Mouse (Mus musculus): Measurements from ENCODE around the gene Rrnad1. TPM values are rescaled to one million over a fixed set of nuclear protein-coding genes. Genes with fewer than 3 reads are reported as not detected.

Rrnad1 gene
- total and polyA plus RNA-seq, 2 experiments from 2014 or later = 19.3 to 36.4 TPM

- peak; percentile 25 for DNase-seq (ENCODE audit: low spot score)
- Histone ChIP-seq H3K27ac (peak overlapping the region; percentile 86), H3K4me3 (ENCODE audit: low read length) (peak overlapping the region; percentile 37), H3K9ac (replicated peaks; ENCODE audit: low read length) (peak overlapping the region; percentile 38; the same call in 1 of the 2 replicates), H3K4me2 (ENCODE audit: low read depth, low read length) (peak overlapping the region; percentile 62), H3K9me3 (ENCODE audit: low read length) (no peaks in the 10 kb centered on the region), H3K27me3 (ENCODE audit: insufficient read depth, low read length) (no peaks in the 10 kb centered on the region), H3K36me3 (ENCODE audit: insufficient read depth, low read length) (peaks cover 11% of the 10 kb centered on the region), H3K4me1 (ENCODE audit: insufficient read depth, low read length) (peaks cover 32% of the 10 kb centered on the region)
- no peak for ATAC-seq
- WGBS = 6% methylated on average over 4 of the region's 4 CpGs
- TF ChIP-seq CTCF (IDR thresholded peaks at IDR 0.05; ENCODE audit: low read depth) = no peak
Observed at GRCm38 (mm10) chr3:87909874-87910273, 20.6 kb downstream of the Rrnad1 start.

GRCm38 (mm10) chr3:87909381-87909780 lies 21.1 kb downstream of the Rrnad1 start:
- H3K9me3 ChIP-seq (ENCODE audit: low read length) = no peaks in the 10 kb centered on the region
- peak overlapping the region; percentile 86 for H3K27ac ChIP-seq
- peak overlapping the region; percentile 62; the same call in 1 of the 2 replicates for H3K4me2 ChIP-seq (ENCODE audit: low read depth, low read length)
- no peak for TF ChIP-seq CTCF (IDR thresholded peaks at IDR 0.05; ENCODE audit: low read depth)
- ATAC-seq = no peak
- peaks cover 32% of the 10 kb centered on the region for H3K4me1 ChIP-seq (ENCODE audit: insufficient read depth, low read length)
- peaks cover 6% of the 10 kb centered on the region for H3K36me3 ChIP-seq (ENCODE audit: insufficient read depth, low read length)
- no peak overlapping the region for H3K9ac ChIP-seq (replicated peaks; ENCODE audit: low read length)
- WGBS = 85% methylated on average over 2 of the region's 2 CpGs
- no peaks in the 10 kb centered on the region for H3K27me3 ChIP-seq (ENCODE audit: insufficient read depth, low read length)
- H3K4me3 ChIP-seq (ENCODE audit: low read length) = no peak overlapping the region
- no peak for DNase-seq (ENCODE audit: low spot score)

- no peak for DNase-seq (ENCODE audit: low spot score)
- WGBS = 16% methylated on average over 1 of the region's 1 CpGs
- Histone ChIP-seq H3K9me3 (ENCODE audit: low read length) (no peaks in the 10 kb centered on the region), H3K4me3 (ENCODE audit: low read length) (peak overlapping the region; percentile 95), H3K4me2 (ENCODE audit: low read depth, low read length) (peak overlapping the region; percentile 95), H3K36me3 (ENCODE audit: insufficient read depth, low read length) (no peaks in the 10 kb centered on the region), H3K27ac (no peak overlapping the region), H3K27me3 (ENCODE audit: insufficient read depth, low read length) (no peaks in the 10 kb centered on the region), H3K4me1 (ENCODE audit: insufficient read depth, low read length) (peaks cover 32% of the 10 kb centered on the region), H3K9ac (replicated peaks; ENCODE audit: low read length) (peak overlapping the region; percentile 92; the same call in 1 of the 2 replicates)
- no peak for ATAC-seq
- no peak for TF ChIP-seq CTCF (IDR thresholded peaks at IDR 0.05; ENCODE audit: low read depth)
Observed at GRCm38 (mm10) chr3:87907906-87908305, 22.6 kb downstream of the Rrnad1 start.

- H3K4me1 ChIP-seq (ENCODE audit: insufficient read depth, low read length) = peaks cover 32% of the 10 kb centered on the region
- TF ChIP-seq CTCF (IDR thresholded peaks at IDR 0.05; ENCODE audit: low read depth) = no peak
- peak overlapping the region; percentile 92 for H3K9ac ChIP-seq (replicated peaks; ENCODE audit: low read length)
- no peaks in the 10 kb centered on the region for H3K9me3 ChIP-seq (ENCODE audit: low read length)
- ATAC-seq (no peak), DNase-seq (ENCODE audit: low spot score) (peak; percentile 42)
- H3K27ac ChIP-seq = peak overlapping the region; percentile 92
- WGBS = 1% methylated on average over 26 of the region's 27 CpGs
- no peaks in the 10 kb centered on the region for H3K36me3 ChIP-seq (ENCODE audit: insufficient read depth, low read length)
- no peaks in the 10 kb centered on the region for H3K27me3 ChIP-seq (ENCODE audit: insufficient read depth, low read length)
- H3K4me2 ChIP-seq (ENCODE audit: low read depth, low read length) = peak overlapping the region; percentile 95
- peak overlapping the region; percentile 95 for H3K4me3 ChIP-seq (ENCODE audit: low read length)
Observed at GRCm38 (mm10) chr3:87906981-87907857, 23.3 kb downstream of the Rrnad1 start.

GRCm38 (mm10) chr3:87906601-87906980 lies 23.9 kb downstream of the Rrnad1 start:
- ATAC-seq = peak; percentile 8; the same call in 1 of the 2 replicates
- DNase-seq (ENCODE audit: low spot score) = no peak
- peak overlapping the region; percentile 95 for H3K4me3 ChIP-seq (ENCODE audit: low read length)
- no peaks in the 10 kb centered on the region for H3K9me3 ChIP-seq (ENCODE audit: low read length)
- H3K36me3 ChIP-seq (ENCODE audit: insufficient read depth, low read length) = no peaks in the 10 kb centered on the region
- WGBS = under 1% methylated on average over 40 of the region's 47 CpGs
- peak overlapping the region; percentile 92 for H3K27ac ChIP-seq
- no peak for TF ChIP-seq CTCF (IDR thresholded peaks at IDR 0.05; ENCODE audit: low read depth)
- no peaks in the 10 kb centered on the region for H3K27me3 ChIP-seq (ENCODE audit: insufficient read depth, low read length)
- peak overlapping the region; percentile 95 for H3K4me2 ChIP-seq (ENCODE audit: low read depth, low read length)
- peak overlapping the region; percentile 92 for H3K9ac ChIP-seq (replicated peaks; ENCODE audit: low read length)
- peaks cover 32% of the 10 kb centered on the region for H3K4me1 ChIP-seq (ENCODE audit: insufficient read depth, low read length)

- H3K4me3 ChIP-seq (ENCODE audit: low read length) = peak within 1 kb of the TSS; percentile 95
- no peaks in the 10 kb centered on the region for H3K27me3 ChIP-seq (ENCODE audit: insufficient read depth, low read length)
- 4% methylated on average over 46 of the region's 57 CpGs for WGBS
- H3K36me3 ChIP-seq (ENCODE audit: insufficient read depth, low read length) = no peaks in the 10 kb centered on the region
- H3K4me2 ChIP-seq (ENCODE audit: low read depth, low read length) = peak within 1 kb of the TSS; percentile 95
- no peaks in the 10 kb centered on the region for H3K9me3 ChIP-seq (ENCODE audit: low read length)
- H3K4me1 ChIP-seq (ENCODE audit: insufficient read depth, low read length) = peaks cover 32% of the 10 kb centered on the region
- ATAC-seq = peak; percentile 97
- H3K27ac ChIP-seq = peak within 1 kb of the TSS; percentile 92
- peak; percentile 46 for TF ChIP-seq CTCF (IDR thresholded peaks at IDR 0.05; ENCODE audit: low read depth)
- DNase-seq (ENCODE audit: low spot score) = peak; percentile 98
- H3K9ac ChIP-seq (replicated peaks; ENCODE audit: low read length) = peak within 1 kb of the TSS; percentile 92
Observed at GRCm38 (mm10) chr3:87905880-87906485, 24.5 kb downstream of the Rrnad1 start, which contains the start of gene Hdgf. Hdgf (plus strand) TSS chr3:87906321.

All from hindbrain, postnatal 0 days (tissue).